Mouse (Mus musculus) kidney, embryonic 14.5 days (tissue): ENCODE measurements at regions not wholly inside any gene's neighbourhood (a gene's known extent, or its start where the extent isn't known, plus 50 kb on each side); places are given as distances from the start of the nearest gene placed in this dataset.

Experiments
- ATAC-seq: fragments of 200-750 bp; cut with Nextera tagmentation; 2 replicates; pipeline ENCODE4 v1.8.0; 2017; ENCODE audit warnings: moderate number of reproducible peaks, mild to moderate bottlenecking, moderate TSS enrichment, moderate library complexity; ENCODE audit not compliant: low FRiP score, low TSS enrichment
- H3K27ac ChIP-seq: fragments of 300-500 bp; sonication (generic); 2 replicates; pipeline ENCODE4 v1.5.1; 2014; ENCODE audit warnings: low read depth, mild to moderate bottlenecking, low read length, moderate library complexity, mixed read lengths
- H3K27me3 ChIP-seq: fragments of 300-500 bp; sonication (generic); 2 replicates; pipeline ENCODE4 v1.6.1; 2014; ENCODE audit warnings: mild to moderate bottlenecking, low read length; ENCODE audit not compliant: control insufficient read depth, insufficient read depth
- H3K36me3 ChIP-seq: fragments of 300-500 bp; sonication (generic); 2 replicates; pipeline ENCODE4 v1.6.1; 2014; ENCODE audit warnings: low read length, mixed read lengths; ENCODE audit not compliant: control insufficient read depth, insufficient read depth
- H3K4me1 ChIP-seq: fragments of 300-500 bp; sonication (generic); 2 replicates; pipeline ENCODE4 v1.6.1; 2014; ENCODE audit warnings: low read length, mixed read lengths; ENCODE audit not compliant: control insufficient read depth, insufficient read depth
- H3K4me2 ChIP-seq: fragments of 300-500 bp; sonication (generic); replicated peaks from 2 replicates; pipeline ENCODE4 v1.6.1; 2014; ENCODE audit warnings: low read depth, mild to moderate bottlenecking, low read length
- H3K4me3 ChIP-seq: fragments of 300-500 bp; sonication (generic); 2 replicates; pipeline ENCODE4 v1.5.1; 2014; ENCODE audit warnings: mild to moderate bottlenecking, low read length
- H3K9ac ChIP-seq: fragments of 300-500 bp; sonication (generic); 2 replicates; pipeline ENCODE4 v1.6.1; 2014; ENCODE audit warnings: low read depth, mild to moderate bottlenecking, low read length, moderate library complexity
- H3K9me3 ChIP-seq: fragments of 300-500 bp; sonication (generic); 2 replicates; pipeline ENCODE4 v1.6.1; 2016; ENCODE audit warnings: low read length; ENCODE audit not compliant: control insufficient read depth
- WGBS: fragments of 180-500 bp; shearing (Covaris S2); extraction: QIAGEN DNeasy Blood & Tissue Kit; methylation state at CpG from one replicate; pipeline ENCODE4 v1.1.7; 2014; 5-methylcytosine and 5-hydroxymethylcytosine counted together

GRCm38 (mm10) chr8:107642241-107642640 lies 54.0 kb upstream of the Psmd7 start:
- Histone ChIP-seq H3K4me2 (no peak overlapping the region), H3K4me3 (no peak overlapping the region), H3K27me3 (no peaks in the 10 kb centered on the region), H3K36me3 (no peaks in the 10 kb centered on the region), H3K9me3 (no peaks in the 10 kb centered on the region), H3K4me1 (no peaks in the 10 kb centered on the region), H3K27ac (no peak overlapping the region), H3K9ac (no peak overlapping the region)
- ATAC-seq = no peak
- 78% methylated on average over 8 of the region's 8 CpGs for WGBS

GRCm38 (mm10) chr8:107647936-107648335 lies 59.7 kb upstream of the Psmd7 start:
- Histone ChIP-seq H3K4me2 (no peak overlapping the region), H3K36me3 (no peaks in the 10 kb centered on the region), H3K4me3 (no peak overlapping the region), H3K9me3 (no peaks in the 10 kb centered on the region), H3K27me3 (no peaks in the 10 kb centered on the region), H3K27ac (no peak overlapping the region), H3K9ac (no peak overlapping the region), H3K4me1 (no peaks in the 10 kb centered on the region)
- ATAC-seq = no peak
- 87% methylated on average over 8 of the region's 8 CpGs for WGBS

- WGBS = 86% methylated on average over 9 of the region's 9 CpGs
- Histone ChIP-seq H3K27me3 (no peaks in the 10 kb centered on the region), H3K9me3 (no peaks in the 10 kb centered on the region), H3K9ac (no peak overlapping the region), H3K36me3 (no peaks in the 10 kb centered on the region), H3K4me1 (no peaks in the 10 kb centered on the region), H3K4me2 (no peak overlapping the region), H3K4me3 (no peak overlapping the region), H3K27ac (no peak overlapping the region)
- ATAC-seq = no peak
These were observed 62.0 kb upstream of the Psmd7 start for GRCm38 (mm10) chr8:107650306-107650705.

- WGBS = 89% methylated on average over 11 of the region's 11 CpGs
- no peak overlapping the region for H3K27ac ChIP-seq
- no peak overlapping the region for H3K4me2 ChIP-seq
- no peaks in the 10 kb centered on the region for H3K36me3 ChIP-seq
- ATAC-seq = no peak
- H3K4me3 ChIP-seq = no peak overlapping the region
- no peaks in the 10 kb centered on the region for H3K27me3 ChIP-seq
- no peaks in the 10 kb centered on the region for H3K4me1 ChIP-seq
- no peaks in the 10 kb centered on the region for H3K9me3 ChIP-seq
- no peak overlapping the region for H3K9ac ChIP-seq
These were observed 63.2 kb upstream of the Psmd7 start for GRCm38 (mm10) chr8:107651424-107651823.

GRCm38 (mm10) chr8:107652226-107652625 lies 64.0 kb upstream of the Psmd7 start:
- no peaks in the 10 kb centered on the region for H3K36me3 ChIP-seq
- no peak overlapping the region for H3K9ac ChIP-seq
- no peaks in the 10 kb centered on the region for H3K9me3 ChIP-seq
- no peak overlapping the region for H3K27ac ChIP-seq
- no peak overlapping the region for H3K4me3 ChIP-seq
- WGBS = 55% methylated on average over 8 of the region's 8 CpGs
- 0 out of 2 replicates have a peak overlapping the region, but pooled peaks have one; percentile 0 for H3K4me2 ChIP-seq
- no peaks in the 10 kb centered on the region for H3K4me1 ChIP-seq
- ATAC-seq = no peak
- H3K27me3 ChIP-seq = no peaks in the 10 kb centered on the region

GRCm38 (mm10) chr8:107653711-107654110 lies 65.4 kb upstream of the Psmd7 start:
- ATAC-seq = no peak
- Histone ChIP-seq H3K27me3 (no peaks in the 10 kb centered on the region), H3K27ac (no peak overlapping the region), H3K9me3 (no peaks in the 10 kb centered on the region), H3K4me1 (no peaks in the 10 kb centered on the region), H3K36me3 (no peaks in the 10 kb centered on the region), H3K4me3 (no peak overlapping the region), H3K9ac (no peak overlapping the region), H3K4me2 (no peak overlapping the region)
- WGBS = 92% methylated on average over 10 of the region's 10 CpGs

GRCm38 (mm10) chr8:107656622-107657021 lies 68.4 kb upstream of the Psmd7 start:
- ATAC-seq = no peak
- H3K36me3 ChIP-seq = no peaks in the 10 kb centered on the region
- WGBS = 73% methylated on average over 5 of the region's 5 CpGs

GRCm38 (mm10) chr8:107657741-107658140 lies 69.5 kb upstream of the Psmd7 start:
- Histone ChIP-seq H3K9ac (no peak overlapping the region), H3K4me2 (no peak overlapping the region), H3K36me3 (no peaks in the 10 kb centered on the region), H3K27ac (no peak overlapping the region), H3K9me3 (no peaks in the 10 kb centered on the region), H3K27me3 (no peaks in the 10 kb centered on the region), H3K4me3 (no peak overlapping the region), H3K4me1 (no peaks in the 10 kb centered on the region)
- WGBS = 94% methylated on average over 4 of the region's 4 CpGs
- ATAC-seq = no peak

More at GRCm38 (mm10) chr8:107656622-107657021, 68.4 kb upstream of the Psmd7 start:
- H3K27ac ChIP-seq = no peak overlapping the region
- H3K4me1 ChIP-seq = no peaks in the 10 kb centered on the region
- no peaks in the 10 kb centered on the region for H3K27me3 ChIP-seq
- H3K4me3 ChIP-seq = no peak overlapping the region
- no peak overlapping the region for H3K9ac ChIP-seq
- no peaks in the 10 kb centered on the region for H3K9me3 ChIP-seq
- H3K4me2 ChIP-seq = no peak overlapping the region

- Histone ChIP-seq H3K4me3 (no peak overlapping the region), H3K4me2 (no peak overlapping the region), H3K27ac (no peak overlapping the region), H3K4me1 (no peaks in the 10 kb centered on the region), H3K9ac (no peak overlapping the region), H3K9me3 (no peaks in the 10 kb centered on the region), H3K36me3 (no peaks in the 10 kb centered on the region), H3K27me3 (no peaks in the 10 kb centered on the region)
- WGBS = 96% methylated on average over 6 of the region's 6 CpGs
- ATAC-seq = no peak
These were observed 70.1 kb upstream of the Psmd7 start for GRCm38 (mm10) chr8:107658386-107658785.

- WGBS = 94% methylated on average over 6 of the region's 6 CpGs
- Histone ChIP-seq H3K4me3 (no peak overlapping the region), H3K9me3 (no peaks in the 10 kb centered on the region), H3K36me3 (no peaks in the 10 kb centered on the region), H3K27ac (no peak overlapping the region), H3K27me3 (no peaks in the 10 kb centered on the region), H3K9ac (no peak overlapping the region), H3K4me2 (no peak overlapping the region), H3K4me1 (no peaks in the 10 kb centered on the region)
- no peak for ATAC-seq
These were observed 72.4 kb upstream of the Psmd7 start for GRCm38 (mm10) chr8:107660624-107661023.
